Mouse (Mus musculus) left cerebral cortex, adult 11 months (tissue): ENCODE data around the gene Gm20852.
"Not testable (repeated sequence)": the region's sequence is repeated elsewhere in the genome, so short reads cannot be mapped to it uniquely, and the experiment has no call there.

Experiments used
- DNase-seq: peaks from one replicate; pipeline ENCODE4 v3.0.0; 2022; ENCODE audit warnings: low spot score

The Gm20852 gene

DNA sequence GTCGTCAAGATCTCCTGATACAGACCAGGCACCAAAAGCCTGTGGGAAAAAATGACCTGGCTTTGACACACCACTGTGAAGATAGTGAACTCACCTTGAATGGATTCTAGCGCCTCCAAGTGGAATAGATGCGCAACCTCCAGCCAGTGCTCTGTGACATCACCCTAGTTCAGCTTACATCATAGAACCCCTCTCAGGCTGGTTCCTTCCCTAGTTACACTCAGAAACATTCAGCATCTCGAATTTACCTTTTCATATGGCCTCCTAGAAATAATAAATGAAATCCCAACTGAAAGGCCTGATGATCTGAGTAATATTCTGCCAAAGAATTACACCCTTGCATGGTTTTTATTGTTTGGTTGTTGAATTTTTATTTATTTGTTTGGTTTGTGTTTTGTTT, at the start of gene Gm20852:
Gene Gm20852, minus strand, starts transcription at position 101 of the 400 bp plus-strand sequence.
- not testable (repeated sequence) for DNase-seq
